Mouse (Mus musculus) neural tube, embryonic 13.5 days (tissue): ENCODE measurements around the gene D130052B06Rik. TPM values are rescaled to one million over a fixed set of nuclear protein-coding genes. Genes with fewer than 3 reads are reported as not detected.

ENCODE experiments used
- ATAC-seq: fragments of 200-750 bp; cut with Nextera tagmentation; 2 replicates; pipeline ENCODE4 v1.8.0; 2017; ENCODE audit warnings: low read depth, mild to moderate bottlenecking, moderate TSS enrichment, moderate library complexity
- H3K27ac ChIP-seq: fragments of 300-500 bp; sonication (generic); replicated peaks from 2 replicates; pipeline ENCODE4 v1.5.1; 2015; ENCODE audit warnings: moderate library complexity, mild to moderate bottlenecking, inconsistent platforms
- H3K27me3 ChIP-seq: fragments of 300-500 bp; sonication (generic); 2 replicates; pipeline ENCODE4 v1.6.1; 2015; ENCODE audit warnings: mild to moderate bottlenecking, inconsistent platforms
- H3K36me3 ChIP-seq: fragments of 300-500 bp; sonication (generic); 2 replicates; pipeline ENCODE4 v1.6.1; 2015; ENCODE audit warnings: mild to moderate bottlenecking, inconsistent platforms
- H3K4me1 ChIP-seq: fragments of 300-500 bp; sonication (generic); replicated peaks from 2 replicates; pipeline ENCODE4 v1.6.1; 2015; ENCODE audit warnings: inconsistent platforms
- H3K4me2 ChIP-seq: fragments of 300-500 bp; sonication (generic); 2 replicates; pipeline ENCODE4 v1.6.1; 2015; ENCODE audit warnings: inconsistent platforms, mild to moderate bottlenecking, moderate library complexity
- H3K4me3 ChIP-seq: fragments of 300-500 bp; sonication (generic); 2 replicates; pipeline ENCODE4 v1.5.1; 2015; ENCODE audit warnings: mild to moderate bottlenecking, inconsistent platforms
- H3K9ac ChIP-seq: fragments of 300-500 bp; sonication (generic); 2 replicates; pipeline ENCODE4 v1.6.1; 2015; ENCODE audit warnings: moderate library complexity, mild to moderate bottlenecking, inconsistent platforms
- H3K9me3 ChIP-seq: fragments of 300-500 bp; sonication (generic); 2 replicates; pipeline ENCODE4 v1.6.1; 2016; ENCODE audit warnings: inconsistent platforms
- WGBS: fragments of 180-500 bp; shearing (Covaris S2); methylation state at CpG from one replicate; pipeline ENCODE4 v1.1.7; 2015; 5-methylcytosine and 5-hydroxymethylcytosine counted together
- polyA plus RNA-seq: library from polyadenylated mRNA; unstranded; fragments of >200 nt; fragmentation: Nextera tagmentation; extraction: Ambion mirVana; gene quantifications from 2 replicates; pipeline ENCODE4 v1.2.1, GENCODE M21; 2015

The D130052B06Rik gene
- polyA plus RNA-seq, 1 experiment from 2014 or later: 3.9 TPM

- no peak overlapping the region for H3K4me2 ChIP-seq
- no peak overlapping the region for H3K4me3 ChIP-seq
- ATAC-seq: peak; percentile 84
- no peaks in the 10 kb centered on the region for H3K36me3 ChIP-seq
- peaks cover 46% of the 10 kb centered on the region for H3K4me1 ChIP-seq
- no peaks in the 10 kb centered on the region for H3K9me3 ChIP-seq
- H3K27me3 ChIP-seq: 0 out of 2 replicates have a peak, but pooled peaks cover 3% of the 10 kb centered on the region
- 30% methylated on average over 10 of the region's 10 CpGs for WGBS
- no peak overlapping the region for H3K9ac ChIP-seq
- H3K27ac ChIP-seq: peak overlapping the region; percentile 89
Measured at GRCm38 (mm10) chr11:33670105-33670965, 71.2 kb downstream of the D130052B06Rik start.

Other genes starting within 250 kb of the D130052B06Rik start
- 10.5 and 12.6 TPM in 2 replicates for gene Ranbp17, start 85.6 kb upstream of the D130052B06Rik start, polyA plus RNA-seq
- gene Gabrp, start 20.3 kb upstream of the D130052B06Rik start, polyA plus RNA-seq: 0.15 and 0.74 TPM in 2 replicates